Mouse (Mus musculus): ENCODE measurements around the gene Ascc2.
A peak's percentile ranks its signal among the peaks of the same experiment; 100 is the strongest.

The Ascc2 gene

DNA sequence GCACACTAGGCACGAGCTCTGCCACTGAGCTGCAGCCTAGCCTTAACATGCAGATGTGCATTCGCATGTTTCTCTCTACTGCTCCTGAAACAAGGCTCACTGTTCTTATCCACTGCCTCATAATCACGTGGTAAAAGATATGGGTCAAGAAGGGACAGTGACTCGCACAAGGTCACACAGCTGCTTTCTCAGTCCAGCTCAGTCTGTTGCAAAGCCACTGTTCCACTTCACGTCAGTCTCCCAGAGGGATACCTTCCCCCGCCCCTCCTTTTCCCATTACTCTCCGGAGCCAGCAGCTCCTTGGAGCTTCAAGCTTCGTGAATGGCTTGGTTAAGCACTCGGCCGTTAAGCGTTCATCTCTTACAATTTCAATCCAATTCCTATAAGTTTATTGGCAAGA lies 82.8 kb downstream of the Ascc2 start:
- no peak for DNase-seq (ENCODE audit: low spot score in 2 of 2)

DNA sequence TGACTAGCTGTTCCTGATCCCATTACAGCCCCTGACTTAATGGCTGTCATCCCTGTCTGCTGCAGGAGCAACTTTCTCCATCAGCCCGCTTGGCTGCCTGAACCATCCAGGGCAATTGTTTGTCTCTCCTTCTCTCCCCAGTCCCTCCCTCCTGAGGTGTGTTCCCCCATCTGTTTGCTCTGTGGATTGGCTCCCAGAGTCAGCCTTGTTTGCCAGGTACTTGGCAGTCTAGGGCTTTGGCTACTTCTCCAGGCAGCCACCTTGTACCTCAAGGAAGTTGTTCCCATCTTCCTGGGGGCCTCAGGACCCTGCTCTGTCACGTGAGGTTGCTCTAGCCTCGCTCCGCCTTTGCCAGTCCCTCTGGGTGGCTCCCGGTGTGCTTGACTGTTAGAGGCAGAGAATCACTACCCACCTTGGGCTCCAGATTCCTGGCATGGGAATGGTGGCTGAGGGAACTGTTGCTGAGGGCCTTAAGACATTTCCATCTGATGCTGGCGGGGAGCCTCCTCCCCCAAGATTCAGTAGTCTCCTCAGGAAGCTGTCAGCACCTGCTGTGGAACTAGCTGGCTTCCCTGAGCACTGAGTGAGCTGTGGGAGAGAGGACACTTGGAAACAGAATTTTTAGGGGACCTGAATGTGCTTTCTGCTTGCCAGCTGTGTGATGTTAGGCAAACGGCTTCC lies 83.5 kb downstream of the Ascc2 start:
- peak in 1 of 2 experiments; percentile 37 for DNase-seq (ENCODE audit: low spot score in 2 of 2)

DNA sequence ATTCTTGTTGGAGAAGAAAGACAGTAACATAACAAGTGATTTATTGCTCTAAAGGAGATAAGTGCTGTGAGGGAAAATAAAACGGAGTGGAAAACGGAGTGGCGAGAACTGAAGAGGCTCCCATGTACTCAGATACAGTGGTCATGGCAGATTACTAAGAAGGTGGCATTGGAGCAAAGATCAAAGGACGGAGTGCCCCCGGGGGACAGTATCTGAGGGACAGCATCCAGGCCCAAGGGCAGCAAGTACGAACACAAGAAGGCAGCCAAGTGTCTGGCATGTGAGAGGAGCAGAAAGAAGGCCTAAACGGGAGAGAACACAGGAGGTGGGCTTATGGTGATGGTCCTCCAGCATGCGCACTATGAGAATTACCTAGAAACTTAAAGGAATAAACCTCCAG lies 84.2 kb downstream of the Ascc2 start:
- DNase-seq (ENCODE audit: low spot score in 2 of 2) = no peak

DNA sequence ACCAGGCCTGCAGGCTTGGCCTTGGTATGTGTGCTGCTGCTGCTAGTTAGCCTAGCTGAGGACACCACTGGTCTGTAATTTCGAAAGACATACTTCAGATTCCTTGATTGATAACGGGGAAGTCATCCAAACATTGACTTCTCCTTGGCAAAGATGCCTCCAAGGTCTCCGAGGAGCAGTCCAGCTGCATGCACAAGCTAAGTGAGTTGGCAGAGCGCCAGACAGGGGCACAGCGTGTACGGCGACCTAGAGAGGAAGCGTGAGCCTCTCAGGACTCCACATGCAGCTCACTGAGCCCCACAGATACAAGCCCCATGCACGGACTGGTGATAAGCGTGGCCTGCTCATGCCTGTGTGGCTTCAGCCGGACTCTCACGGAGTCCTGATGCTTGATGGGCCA lies 92.1 kb downstream of the Ascc2 start:
- DNase-seq (ENCODE audit: low spot score in 2 of 2) = peak in 1 of 2 experiments; percentile 57

DNA sequence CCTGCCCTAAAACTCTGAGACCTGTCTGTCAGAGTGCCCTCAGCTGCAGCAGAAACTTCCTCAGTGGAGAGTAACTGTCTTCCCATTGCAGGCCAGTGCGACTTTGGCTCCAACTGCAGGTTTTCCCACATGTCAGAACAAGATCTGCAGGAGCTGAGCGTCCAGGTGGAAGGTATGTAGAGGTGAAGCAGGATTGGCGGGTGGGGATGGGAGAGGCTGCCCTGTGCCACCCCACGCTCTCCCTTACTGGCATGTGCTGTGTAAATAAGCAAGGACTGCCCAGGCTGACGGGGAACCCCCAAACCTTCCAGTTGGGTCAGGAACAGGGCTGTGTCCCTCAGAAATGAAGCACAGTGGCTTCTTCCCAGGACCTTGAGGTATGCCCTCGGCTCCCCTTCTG lies 92.5 kb downstream of the Ascc2 start:
- no peak for DNase-seq (ENCODE audit: low spot score in 2 of 2)

DNA sequence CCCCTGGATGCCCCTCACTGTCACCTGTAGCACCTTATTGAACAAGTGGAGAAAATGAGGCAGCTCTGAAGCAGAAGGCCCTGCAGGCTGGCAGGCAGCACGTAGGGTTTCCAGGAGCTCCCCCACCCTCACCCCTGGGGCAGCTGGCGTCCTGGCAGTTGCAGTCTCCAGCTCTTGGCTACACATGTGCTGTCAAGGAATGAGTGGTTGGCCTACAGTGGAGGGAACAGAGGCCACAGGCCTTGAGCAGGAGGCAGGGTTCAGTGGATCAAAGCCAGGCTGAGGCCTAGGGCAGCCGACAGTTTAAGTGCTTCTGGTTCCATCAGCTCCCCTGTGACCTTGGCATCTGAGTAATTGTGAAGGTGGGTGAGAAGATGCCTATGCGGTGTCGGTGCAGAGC lies 93.4 kb downstream of the Ascc2 start:
- no peak for DNase-seq (ENCODE audit: low spot score in 2 of 2)

DNA sequence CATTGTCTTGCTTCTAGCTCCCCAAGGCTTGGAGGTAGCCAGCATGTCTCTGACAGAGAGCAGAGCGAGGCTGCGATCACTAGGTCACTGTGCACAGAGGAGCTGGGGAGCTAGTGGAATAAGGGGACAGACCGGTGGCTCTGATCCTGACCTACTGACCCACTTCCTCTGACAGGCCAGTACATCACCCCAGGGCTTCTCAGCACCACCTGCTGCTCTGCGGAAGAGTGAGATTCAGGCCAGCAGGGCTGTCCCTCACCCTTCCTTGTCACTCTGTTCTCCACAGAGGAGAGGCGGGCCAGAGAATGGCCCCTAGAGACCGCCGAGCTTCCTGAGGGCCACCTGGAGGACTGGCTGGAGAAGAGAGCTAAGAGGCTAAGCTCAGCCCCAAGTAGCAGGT lies 94.2 kb downstream of the Ascc2 start:
- DNase-seq (ENCODE audit: low spot score in 2 of 2) = no peak

DNA sequence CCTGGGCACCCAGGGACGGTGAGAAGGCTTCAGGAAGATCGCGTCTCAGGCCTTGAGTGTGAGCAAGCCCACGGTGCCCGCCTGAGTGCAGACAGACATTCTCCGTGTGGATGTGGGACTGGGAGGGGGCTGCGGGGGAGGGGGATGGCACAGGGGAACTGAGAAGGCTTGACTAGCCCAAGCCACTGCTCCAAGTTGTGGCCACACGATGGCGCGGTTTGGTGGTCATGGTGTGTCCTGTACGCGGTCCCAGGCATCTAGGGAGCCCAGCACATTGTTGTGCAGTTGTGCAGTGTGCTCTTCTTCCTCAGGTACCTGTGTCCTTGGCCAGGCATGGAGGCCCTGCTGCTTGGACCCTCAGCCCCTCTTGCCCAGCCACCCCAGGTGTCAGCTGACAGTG lies 96.6 kb downstream of the Ascc2 start:
- DNase-seq (ENCODE audit: low spot score in 2 of 2) = no peak
